Mouse (Mus musculus): ENCODE results near the gene Fgf8.

DNA sequence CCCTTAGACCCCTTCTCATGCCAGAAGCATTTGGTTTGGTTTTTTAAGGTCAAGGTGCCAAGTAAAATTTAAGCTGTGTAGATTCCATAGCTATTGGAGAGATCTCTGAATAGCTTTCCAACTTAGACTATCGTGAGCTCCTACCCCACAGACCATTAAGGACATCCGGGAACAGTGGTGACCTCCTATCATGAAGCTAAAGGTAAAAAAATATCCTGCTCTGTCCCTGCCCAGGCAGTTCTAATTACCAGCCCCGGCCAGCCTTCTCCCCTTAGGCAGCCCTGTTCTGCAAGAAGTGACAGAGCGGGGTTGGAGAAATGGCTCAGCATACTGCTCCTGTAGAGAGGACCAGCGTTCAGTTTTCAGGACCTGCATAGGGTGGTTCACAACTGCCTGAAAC lies 4.2 kb downstream of the Fgf8 start:
- TF ChIP-seq CTCF (IDR thresholded peaks at IDR 0.05; ENCODE audit: borderline replicate concordance, insufficient read depth, low read length), result no peak
- TF ChIP-seq POLR2A (IDR thresholded peaks at IDR 0.05; ENCODE audit: low read depth, low read length), result no peak
